18 mouse cellular contexts compared by ENCODE assay signal in the genomic region with DNA sequence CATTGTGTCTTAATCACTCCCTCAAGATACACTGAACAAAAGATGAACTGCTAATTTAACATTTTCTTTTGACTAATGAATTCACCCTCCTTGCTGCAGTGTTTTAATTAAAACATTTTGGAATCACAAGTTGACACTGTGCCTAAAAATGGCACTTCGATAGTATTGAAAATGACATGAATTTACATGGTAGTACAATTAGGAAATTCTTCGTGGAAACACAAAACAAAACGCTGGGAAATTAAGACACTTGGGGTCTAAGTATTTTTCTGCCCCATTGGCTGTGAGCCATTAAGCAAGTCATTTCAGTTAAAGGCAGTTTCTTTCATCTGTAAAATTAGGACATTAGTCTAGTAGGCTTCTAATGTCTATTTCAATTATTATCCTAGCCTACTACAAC.
"Had no signal": no experiment of that assay in that cellular context is flagged by ENCODE, and none has a peak within 500 bp of the region (broad histone marks: within the 10 kb centered on the region; RNA-seq: fewer than 3 reads in every experiment).

No protein-coding gene starts in this region.

- H3K9me3 ChIP-seq: limb, embryonic 12.5 days; limb, embryonic 15.5 days; midbrain, embryonic 12.5 days; midbrain, embryonic 15.5 days; stomach, embryonic 15.5 days had no signal

- DNase-seq: kidney, adult 9 months; kidney, postnatal 14 days; kidney, postnatal 4 days; left cerebral cortex, postnatal 4 days; liver, postnatal 0 days; lung, embryonic 14.5 days; right cerebral cortex, postnatal 25 days; spleen, adult 18-20 months; thymus, postnatal 25 days had no signal

- H3K27me3 ChIP-seq: limb, embryonic 12.5 days; limb, embryonic 15.5 days; midbrain, embryonic 12.5 days; midbrain, embryonic 15.5 days; stomach, embryonic 15.5 days had no signal

- ATAC-seq: liver, postnatal 0 days; lung, postnatal 0 days; midbrain, embryonic 15.5 days had no signal

- H3K36me3 ChIP-seq: limb, embryonic 12.5 days; limb, embryonic 15.5 days; midbrain, embryonic 12.5 days; midbrain, embryonic 15.5 days; stomach, embryonic 15.5 days had no signal

- H3K9ac ChIP-seq: limb, embryonic 12.5 days; limb, embryonic 15.5 days; liver, embryonic 14.5 days; liver, postnatal 0 days; lung, embryonic 14.5 days; midbrain, embryonic 12.5 days; midbrain, embryonic 15.5 days; stomach, embryonic 15.5 days had no signal

- H3K27ac ChIP-seq: limb, embryonic 12.5 days; limb, embryonic 15.5 days; liver, embryonic 14.5 days; macrophage; midbrain, embryonic 12.5 days; midbrain, embryonic 15.5 days; stomach, embryonic 15.5 days had no signal

- H3K4me1 ChIP-seq: limb, embryonic 12.5 days; limb, embryonic 15.5 days; midbrain, embryonic 12.5 days; midbrain, embryonic 15.5 days; stomach, embryonic 15.5 days had no signal

- H3K4me3 ChIP-seq: limb, embryonic 12.5 days; limb, embryonic 15.5 days; midbrain, embryonic 12.5 days; midbrain, embryonic 15.5 days; stomach, embryonic 15.5 days had no signal

- H3K4me2 ChIP-seq: limb, embryonic 12.5 days; limb, embryonic 15.5 days; liver, embryonic 11.5 days; lung, embryonic 14.5 days; midbrain, embryonic 12.5 days; midbrain, embryonic 15.5 days; stomach, embryonic 15.5 days had no signal
